9 mouse cellular contexts compared by ENCODE assay signal in genomic region chr12:7990804-7991203, GRCm38 (mm10). TPM values are rescaled to one million over a fixed set of nuclear protein-coding genes. Genes with fewer than 3 reads are reported as not detected.
A peak's percentile ranks its signal among the peaks of the same experiment; 100 is the strongest.
DNase-seq lines count a peak whose midpoint lies in the region; TF ChIP-seq lines count a peak whose summit lies in the region.
"Had no signal": no experiment of that assay in that cellular context is flagged by ENCODE, and none has a peak within 500 bp of the region (broad histone marks: within the 10 kb centered on the region; RNA-seq: fewer than 3 reads in every experiment).

No protein-coding gene starts in this region.

- no peaks in the 10 kb centered on the region for H3K4me1 ChIP-seq in cerebellum, adult 2 months (ENCODE audit: control insufficient read depth, insufficient read depth, low read length)
- H3K4me1 ChIP-seq: hindbrain, embryonic 15.5 days had no signal

- H3K4me3 ChIP-seq in cerebellum, adult 2 months (replicated peaks; ENCODE audit: insufficient read depth, low read depth, low read length): no peak overlapping the region
- H3K4me3 ChIP-seq: hindbrain, embryonic 15.5 days had no signal

- H3K27me3 ChIP-seq in cerebellum, adult 2 months (ENCODE audit: control insufficient read depth, insufficient read depth, low read length): no peaks in the 10 kb centered on the region
- H3K27me3 ChIP-seq: hindbrain, embryonic 15.5 days had no signal

- TF ChIP-seq CTCF in cerebellum, adult 2 months (IDR thresholded peaks at IDR 0.05; ENCODE audit: borderline replicate concordance, insufficient read depth, low read depth, low read length): peak; percentile 39; the same call in 1 of the 2 replicates

- no peak overlapping the region for H3K27ac ChIP-seq in cerebellum, adult 2 months (ENCODE audit: insufficient read depth, low read length)
- H3K27ac ChIP-seq: hindbrain, embryonic 15.5 days had no signal

- WGBS in cerebellum, adult 2 months: 9% methylated on average over 3 of the region's 3 CpGs

- DNase-seq in cerebellum, adult 2 months: peak in 1 of 2 experiments; percentile 12
- no peak for DNase-seq in cerebellum, adult 11 months
- DNase-seq in ovary, postnatal 14 days (ENCODE audit: low spot score): peak; percentile 46
- no peak for DNase-seq in ovary, postnatal 36 days (ENCODE audit: low spot score)
- DNase-seq in c-Kit-positive CD71-negative TER-119-negative erythroid progenitor cells, embryonic 14.5 days (ENCODE audit: low read depth): peak; percentile 59
- DNase-seq in gastrocnemius, postnatal 10 days: peak; percentile 47
- peak; percentile 21 to 34 for DNase-seq in layer of hippocampus, postnatal 14 days (ENCODE audit: low spot score in 2 of 2)
- DNase-seq in retina, postnatal 1 day: peak; percentile 76

- TF ChIP-seq POLR2A in cerebellum, adult 2 months (IDR thresholded peaks at IDR 0.05; ENCODE audit: borderline replicate concordance, insufficient read depth, low read length): no peak

RNA-seq across cellular contexts. Expression of gene Apob, which starts 13.4 kb away (rescaled TPM):
- polyA plus RNA-seq in cerebellum, adult 2 months (2012; rRNA removed): 0.02 and 0.08 TPM in 2 replicates
- total RNA-seq in gastrocnemius, postnatal 10 days (2021): 1 to 10 TPM in 1 of 2 experiments, under 1 TPM in 1; 0.05 to 1.7 TPM
- total RNA-seq in layer of hippocampus, postnatal 14 days (2021): under 1 TPM; 0.18 to 0.21 TPM

Comparison
In these comparisons a context has a peak if more than half of its experiments do, and no peak if none do; other contexts are left out.
1. DNase-seq: peak in ovary, postnatal 14 days (single experiment), c-Kit-positive CD71-negative TER-119-negative erythroid progenitor cells, embryonic 14.5 days (single experiment), gastrocnemius, postnatal 10 days (single experiment), layer of hippocampus, postnatal 14 days (2 of 2) and retina, postnatal 1 day (single experiment); none in cerebellum, adult 11 months (single experiment) and ovary, postnatal 36 days (single experiment).